Mouse (Mus musculus): ENCODE measurements around the gene Gm44965. TPM values are rescaled to one million over a fixed set of nuclear protein-coding genes. Genes with fewer than 3 reads are reported as not detected.

Gm44965 gene
- polyA plus RNA-seq, 1 experiment from 2014 or later: 0.78 TPM

DNA sequence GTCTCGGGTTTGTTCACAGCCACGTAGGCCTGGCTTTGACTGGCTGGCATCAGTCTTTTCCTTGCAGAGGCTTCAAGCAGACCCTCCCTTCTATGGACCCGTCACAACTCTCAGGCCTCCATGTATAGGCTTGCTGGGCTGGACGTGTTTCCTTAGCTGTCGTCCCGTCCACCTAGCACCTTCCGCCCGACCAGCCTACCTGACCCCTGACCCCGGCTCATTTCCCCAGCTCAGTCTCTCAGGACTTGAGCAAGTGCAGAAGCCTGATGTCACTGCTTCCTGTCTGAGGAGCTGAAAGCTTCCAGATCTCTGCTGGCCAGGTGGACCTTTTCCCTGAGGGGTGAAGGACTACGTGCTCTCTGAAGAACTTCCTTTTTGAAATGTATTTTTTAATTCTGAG lies 20.5 kb upstream of the Gm44965 start:
- Histone ChIP-seq H3K4me2 (replicated peaks) (no peak overlapping the region), H3K36me3 (replicated peaks; ENCODE audit: control insufficient read depth, insufficient read depth) (peaks cover 10% of the 10 kb centered on the region; the same call in 1 of the 2 replicates), H3K4me3 (replicated peaks; ENCODE audit: low read length) (no peak overlapping the region), H3K4me1 (replicated peaks; ENCODE audit: control insufficient read depth, insufficient read depth, low read length) (no peaks in the 10 kb centered on the region), H3K27me3 (ENCODE audit: control insufficient read depth, insufficient read depth, low read length) (no peaks in the 10 kb centered on the region), H3K9ac (no peak overlapping the region), H3K27ac (no peak overlapping the region), H3K9me3 (ENCODE audit: control insufficient read depth, low read length) (no peaks in the 10 kb centered on the region)
- no peak for ATAC-seq (ENCODE audit: low FRiP score)
- DNase-seq (ENCODE audit: low spot score): no peak
- 75% methylated on average over 10 of the region's 10 CpGs for WGBS

GRCm38 (mm10) chr6:48573981-48574380 lies 19.8 kb upstream of the Gm44965 start:
- Histone ChIP-seq H3K9me3 (ENCODE audit: control insufficient read depth, low read length) (no peaks in the 10 kb centered on the region), H3K27ac (no peak overlapping the region), H3K4me3 (replicated peaks; ENCODE audit: low read length) (no peak overlapping the region), H3K4me2 (replicated peaks) (no peak overlapping the region), H3K9ac (no peak overlapping the region), H3K36me3 (replicated peaks; ENCODE audit: control insufficient read depth, insufficient read depth) (peaks cover 5% of the 10 kb centered on the region; the same call in 1 of the 2 replicates), H3K27me3 (ENCODE audit: control insufficient read depth, insufficient read depth, low read length) (no peaks in the 10 kb centered on the region), H3K4me1 (replicated peaks; ENCODE audit: control insufficient read depth, insufficient read depth, low read length) (no peaks in the 10 kb centered on the region)
- DNase-seq (ENCODE audit: low spot score): no peak
- 82% methylated on average over 3 of the region's 3 CpGs for WGBS
- ATAC-seq (ENCODE audit: low FRiP score): no peak

DNA sequence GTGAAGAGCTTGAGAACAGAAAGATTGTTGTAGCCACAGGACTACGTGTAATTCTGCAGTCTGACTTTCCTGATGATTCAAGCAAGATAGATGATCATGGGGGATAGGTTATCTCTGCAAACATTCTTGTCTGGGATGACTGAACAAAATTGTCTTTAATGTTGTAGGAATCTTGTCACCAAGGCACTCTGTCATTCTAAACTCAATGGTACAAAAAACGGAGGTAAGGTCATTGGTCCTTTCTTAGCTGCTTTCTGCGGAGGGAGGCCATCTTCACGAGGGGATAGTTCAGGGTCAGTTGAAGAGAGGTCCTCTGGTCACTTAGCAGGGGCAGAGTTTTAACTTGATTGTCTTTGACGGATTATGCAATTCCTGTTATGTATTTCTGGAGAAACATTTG lies 15.0 kb upstream of the Gm44965 start:
- DNase-seq (ENCODE audit: low spot score) (no peak), ATAC-seq (ENCODE audit: low FRiP score) (no peak)
- Histone ChIP-seq H3K4me2 (replicated peaks) (no peak overlapping the region), H3K9ac (no peak overlapping the region), H3K4me3 (replicated peaks; ENCODE audit: low read length) (no peak overlapping the region), H3K4me1 (replicated peaks; ENCODE audit: control insufficient read depth, insufficient read depth, low read length) (no peaks in the 10 kb centered on the region), H3K27me3 (ENCODE audit: control insufficient read depth, insufficient read depth, low read length) (no peaks in the 10 kb centered on the region), H3K27ac (no peak overlapping the region), H3K9me3 (ENCODE audit: control insufficient read depth, low read length) (no peaks in the 10 kb centered on the region), H3K36me3 (replicated peaks; ENCODE audit: control insufficient read depth, insufficient read depth) (no peaks in the 10 kb centered on the region)
- WGBS: 70% methylated on average over 5 of the region's 5 CpGs

GRCm38 (mm10) chr6:48579215-48579648 lies 14.5 kb upstream of the Gm44965 start:
- no peak for DNase-seq (ENCODE audit: low spot score)
- Histone ChIP-seq H3K4me1 (replicated peaks; ENCODE audit: control insufficient read depth, insufficient read depth, low read length) (no peaks in the 10 kb centered on the region), H3K9ac (no peak overlapping the region), H3K36me3 (replicated peaks; ENCODE audit: control insufficient read depth, insufficient read depth) (no peaks in the 10 kb centered on the region), H3K9me3 (ENCODE audit: control insufficient read depth, low read length) (no peaks in the 10 kb centered on the region), H3K4me3 (replicated peaks; ENCODE audit: low read length) (no peak overlapping the region), H3K27me3 (ENCODE audit: control insufficient read depth, insufficient read depth, low read length) (no peaks in the 10 kb centered on the region), H3K4me2 (replicated peaks) (no peak overlapping the region), H3K27ac (no peak overlapping the region)
- no peak for ATAC-seq (ENCODE audit: low FRiP score)
- WGBS: 40% methylated on average over 5 of the region's 5 CpGs

DNA sequence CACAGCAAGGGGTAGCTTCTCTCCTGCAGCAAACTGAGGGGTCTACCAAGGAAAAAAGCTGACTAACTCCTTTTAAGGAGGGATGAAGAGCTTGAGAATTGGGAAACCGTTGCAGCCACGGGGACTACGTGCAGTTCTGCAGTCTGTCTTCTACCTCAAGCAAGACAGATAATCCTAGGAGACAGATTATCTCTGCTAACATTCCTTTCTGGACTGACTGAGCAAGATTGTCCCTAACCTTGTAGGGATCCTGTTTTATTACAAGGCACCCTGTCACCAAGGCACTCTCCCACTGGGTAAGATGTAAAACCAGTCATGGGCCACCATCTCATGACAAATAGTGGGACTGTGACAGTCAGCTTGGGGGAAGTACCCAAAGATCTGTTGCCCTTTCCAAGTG lies 12.5 kb upstream of the Gm44965 start:
- no peaks in the 10 kb centered on the region for H3K9me3 ChIP-seq (ENCODE audit: control insufficient read depth, low read length)
- H3K36me3 ChIP-seq (replicated peaks; ENCODE audit: control insufficient read depth, insufficient read depth): no peaks in the 10 kb centered on the region
- H3K4me1 ChIP-seq (replicated peaks; ENCODE audit: control insufficient read depth, insufficient read depth, low read length): no peaks in the 10 kb centered on the region
- H3K4me3 ChIP-seq (replicated peaks; ENCODE audit: low read length): no peak overlapping the region
- H3K9ac ChIP-seq: no peak overlapping the region
- 22% methylated on average over 3 of the region's 3 CpGs for WGBS
- no peak overlapping the region for H3K4me2 ChIP-seq (replicated peaks)
- DNase-seq (ENCODE audit: low spot score) (no peak), ATAC-seq (ENCODE audit: low FRiP score) (no peak)
- no peak overlapping the region for H3K27ac ChIP-seq
- no peaks in the 10 kb centered on the region for H3K27me3 ChIP-seq (ENCODE audit: control insufficient read depth, insufficient read depth, low read length)

DNA sequence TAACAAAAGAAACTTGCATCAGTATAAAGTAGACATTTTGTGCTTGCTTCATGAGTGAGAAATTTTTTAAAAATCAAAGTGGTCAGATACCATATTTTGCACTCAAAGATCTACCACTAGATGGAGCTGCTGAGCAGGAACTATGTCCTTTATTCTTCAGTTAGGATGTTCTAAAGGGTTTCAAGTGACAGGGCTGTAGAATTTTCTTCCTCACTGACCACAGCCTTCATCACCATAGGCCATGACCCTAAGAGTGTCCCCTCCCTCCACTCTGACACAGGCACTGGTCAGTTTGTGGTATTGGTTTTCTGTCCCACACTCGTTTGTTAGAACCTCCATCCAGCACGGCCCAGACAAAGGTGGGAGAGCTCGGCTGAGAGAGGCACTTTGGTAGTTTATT lies 11.7 kb upstream of the Gm44965 start:
- ATAC-seq (ENCODE audit: low FRiP score) (no peak), DNase-seq (ENCODE audit: low spot score) (peak; percentile 92)
- Histone ChIP-seq H3K27ac (no peak overlapping the region), H3K4me1 (replicated peaks; ENCODE audit: control insufficient read depth, insufficient read depth, low read length) (no peaks in the 10 kb centered on the region), H3K27me3 (ENCODE audit: control insufficient read depth, insufficient read depth, low read length) (no peaks in the 10 kb centered on the region), H3K9ac (no peak overlapping the region), H3K4me3 (replicated peaks; ENCODE audit: low read length) (no peak overlapping the region), H3K4me2 (replicated peaks) (no peak overlapping the region), H3K36me3 (replicated peaks; ENCODE audit: control insufficient read depth, insufficient read depth) (no peaks in the 10 kb centered on the region), H3K9me3 (ENCODE audit: control insufficient read depth, low read length) (no peaks in the 10 kb centered on the region)
- WGBS: 71% methylated on average over 3 of the region's 3 CpGs

GRCm38 (mm10) chr6:48589194-48589750 lies 4.5 kb upstream of the Gm44965 start, which contains the start of gene Gm45021:
Gene Gm45021 (plus strand): TSS chr6:48589610.
- H3K9me3 ChIP-seq (ENCODE audit: control insufficient read depth, low read length): no peaks in the 10 kb centered on the region
- no peak within 1 kb of the TSS for H3K9ac ChIP-seq
- ATAC-seq (ENCODE audit: low FRiP score) (no peak), DNase-seq (ENCODE audit: low spot score) (no peak)
- H3K36me3 ChIP-seq (replicated peaks; ENCODE audit: control insufficient read depth, insufficient read depth): no peaks in the 10 kb centered on the region
- 70% methylated on average over 6 of the region's 6 CpGs for WGBS
- H3K4me1 ChIP-seq (replicated peaks; ENCODE audit: control insufficient read depth, insufficient read depth, low read length): peaks cover 5% of the 10 kb centered on the region
- no peak within 1 kb of the TSS for H3K4me2 ChIP-seq (replicated peaks)
- no peak within 1 kb of the TSS for H3K27ac ChIP-seq
- H3K4me3 ChIP-seq (replicated peaks; ENCODE audit: low read length): no peak within 1 kb of the TSS
- no peaks in the 10 kb centered on the region for H3K27me3 ChIP-seq (ENCODE audit: control insufficient read depth, insufficient read depth, low read length)

- Histone ChIP-seq H3K27ac (no peak overlapping the region), H3K4me1 (replicated peaks; ENCODE audit: control insufficient read depth, insufficient read depth, low read length) (peaks cover 18% of the 10 kb centered on the region), H3K9ac (no peak overlapping the region), H3K27me3 (ENCODE audit: control insufficient read depth, insufficient read depth, low read length) (no peaks in the 10 kb centered on the region), H3K4me3 (replicated peaks; ENCODE audit: low read length) (no peak overlapping the region), H3K36me3 (replicated peaks; ENCODE audit: control insufficient read depth, insufficient read depth) (peaks cover 11% of the 10 kb centered on the region), H3K4me2 (replicated peaks) (no peak overlapping the region), H3K9me3 (ENCODE audit: control insufficient read depth, low read length) (peaks cover 4% of the 10 kb centered on the region)
- 77% methylated on average over 3 of the region's 3 CpGs for WGBS
- ATAC-seq (ENCODE audit: low FRiP score) (no peak), DNase-seq (ENCODE audit: low spot score) (no peak)
These were observed 2.4 kb upstream of the Gm44965 start for GRCm38 (mm10) chr6:48591221-48591845.

GRCm38 (mm10) chr6:48591871-48592270 lies 1.9 kb upstream of the Gm44965 start:
- DNase-seq (ENCODE audit: low spot score): no peak
- Histone ChIP-seq H3K27ac (no peak overlapping the region), H3K9ac (no peak overlapping the region), H3K27me3 (ENCODE audit: control insufficient read depth, insufficient read depth, low read length) (no peaks in the 10 kb centered on the region), H3K36me3 (replicated peaks; ENCODE audit: control insufficient read depth, insufficient read depth) (peaks cover 16% of the 10 kb centered on the region), H3K9me3 (ENCODE audit: control insufficient read depth, low read length) (peaks cover 10% of the 10 kb centered on the region), H3K4me1 (replicated peaks; ENCODE audit: control insufficient read depth, insufficient read depth, low read length) (peaks cover 18% of the 10 kb centered on the region), H3K4me2 (replicated peaks) (no peak overlapping the region), H3K4me3 (replicated peaks; ENCODE audit: low read length) (no peak overlapping the region)
- WGBS: 92% methylated on average over 6 of the region's 6 CpGs
- ATAC-seq (ENCODE audit: low FRiP score): no peak
